Mouse (Mus musculus): Measurements from ENCODE around the gene Gpr83. TPM values are rescaled to one million over a fixed set of nuclear protein-coding genes. Genes with fewer than 3 reads are reported as not detected.

The Gpr83 gene
- total and polyA plus RNA-seq, 3 experiments: 0.04 TPM; not detected in 2

DNA sequence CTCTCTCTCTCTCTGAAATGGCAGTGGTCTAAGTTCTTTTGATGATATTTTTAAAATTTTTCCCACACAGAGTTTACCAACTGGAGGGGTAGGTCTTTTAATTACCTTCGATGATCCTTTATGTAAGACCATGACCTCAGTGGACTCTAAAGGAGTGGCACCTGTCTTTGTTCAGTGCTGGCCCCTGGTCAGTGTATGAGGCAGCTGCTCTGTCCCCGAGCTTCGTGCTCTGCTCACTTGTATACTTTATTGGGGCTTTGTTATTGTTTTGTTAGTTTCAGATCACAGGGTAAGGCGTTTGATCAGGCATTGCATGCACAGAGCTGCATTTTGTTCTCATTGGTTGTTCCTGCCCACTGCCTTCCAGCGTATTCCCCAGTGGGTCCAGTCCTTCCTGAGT, 20.0 kb upstream of the Gpr83 start:
- no peaks in the 10 kb centered on the region for H3K9me3 ChIP-seq (replicated peaks; ENCODE audit: insufficient read depth, low read length)
- no peak overlapping the region for H3K9ac ChIP-seq (ENCODE audit: control insufficient read depth, low read depth, low read length, poor library complexity, severe bottlenecking)
- no peak for DNase-seq (ENCODE audit: low read depth, low spot score)
- no peak overlapping the region for H3K4me3 ChIP-seq (ENCODE audit: control insufficient read depth in 1 of 2, insufficient read depth in 1 of 2, low read depth in 2 of 2, low read length in 2 of 2)
- peaks cover 0 to 4% of the 10 kb centered on the region in 2 experiments; a peak in 2 of 4 replicates for H3K36me3 ChIP-seq (ENCODE audit: control insufficient read depth in 1 of 2, insufficient read depth in 2 of 2, low read length in 2 of 2)
- no peaks in the 10 kb centered on the region for H3K27me3 ChIP-seq (ENCODE audit: control insufficient read depth in 1 of 2, insufficient read depth in 2 of 2, low read length in 2 of 2)
- TF ChIP-seq E2F4 (IDR thresholded peaks at IDR 0.05; ENCODE audit: borderline replicate concordance, low read depth, low read length) (no peak), JUND (IDR thresholded peaks at IDR 0.05; ENCODE audit: low read depth, low read length) (no peak), KAT2A (conservative IDR thresholded peaks at IDR 0.05; ENCODE audit: low read depth, low read length) (no peak), CHD2 (IDR thresholded peaks at IDR 0.05; ENCODE audit: low read length) (no peak), CHD1 (IDR thresholded peaks at IDR 0.05; ENCODE audit: low read depth, low read length) (no peak), ELF1 (IDR thresholded peaks at IDR 0.05; ENCODE audit: low read depth, low read length) (no peak), MYC (IDR thresholded peaks at IDR 0.05; ENCODE audit: low read depth, low read length) (no peak), HCFC1 (IDR thresholded peaks at IDR 0.05; ENCODE audit: low read depth, low read length) (no peak), NRF1 (IDR thresholded peaks at IDR 0.05; ENCODE audit: insufficient read depth, low read depth, low read length, poor library complexity, severe bottlenecking) (no peak), TBP (IDR thresholded peaks at IDR 0.05; ENCODE audit: low read depth, low read length) (no peak), SIN3A (IDR thresholded peaks at IDR 0.05; ENCODE audit: low read length) (no peak), USF1 (IDR thresholded peaks at IDR 0.05; ENCODE audit: low read depth, low read length) (no peak), RAD21 (IDR thresholded peaks at IDR 0.05; ENCODE audit: low read depth, low read length) (no peak), SMC3 (IDR thresholded peaks at IDR 0.05; ENCODE audit: low read depth, low read length) (no peak), MEF2A (IDR thresholded peaks at IDR 0.05; ENCODE audit: extremely low read depth, insufficient replicate concordance, low read depth, low read length, poor library complexity, severe bottlenecking) (no peak), UBTF (IDR thresholded peaks at IDR 0.05; ENCODE audit: borderline replicate concordance, insufficient read depth, low read depth, low read length) (no peak)
- H3K27ac ChIP-seq (ENCODE audit: control insufficient read depth, low read depth, low read length): no peak overlapping the region
- H3K79me2 ChIP-seq (ENCODE audit: control insufficient read depth, insufficient read depth, low read length, poor library complexity): no peaks in the 10 kb centered on the region
- no peaks in the 10 kb centered on the region for H3K4me1 ChIP-seq (ENCODE audit: control insufficient read depth in 1 of 2, insufficient read depth in 2 of 2, low read length in 2 of 2)

DNA sequence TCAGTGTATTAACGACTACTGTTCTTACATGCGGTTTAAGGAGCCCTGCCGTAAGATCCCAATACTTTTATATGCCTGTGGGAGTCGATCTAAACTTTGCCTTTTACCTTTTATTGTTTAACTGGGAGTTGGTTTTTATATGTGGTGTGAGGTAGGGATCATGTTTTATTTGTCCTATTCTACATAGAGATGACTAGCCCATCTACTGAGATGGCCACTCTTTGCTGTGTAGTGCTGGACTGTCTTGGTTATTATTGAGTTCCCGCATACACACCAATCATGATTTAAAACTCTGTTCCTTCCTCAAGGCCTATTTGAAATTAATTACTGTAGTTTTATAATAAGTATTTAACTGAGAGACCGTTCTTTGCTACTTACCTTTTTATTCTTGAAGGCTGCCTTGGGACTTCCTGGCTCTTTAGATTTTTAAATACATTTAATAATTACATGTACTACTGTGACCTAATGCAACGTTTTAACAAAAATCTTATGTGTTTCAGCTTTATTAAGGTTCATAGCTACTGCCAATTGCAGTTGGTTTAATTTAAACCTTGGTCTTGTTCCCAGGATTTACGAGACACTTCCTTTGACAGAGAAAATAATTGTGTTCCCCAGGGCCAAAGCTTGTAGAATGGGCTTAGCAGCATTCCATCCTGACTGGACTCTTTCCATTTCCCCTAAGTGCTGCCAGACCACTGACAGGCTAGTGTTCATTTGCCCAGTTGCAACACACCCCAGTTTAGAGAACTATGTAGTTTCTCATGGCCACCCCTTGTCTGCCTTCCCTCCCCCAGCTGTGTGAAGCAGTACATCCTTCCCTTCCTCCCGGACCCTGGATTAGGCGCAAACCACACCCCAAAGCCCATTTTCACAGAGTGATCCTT, 17.9 kb upstream of the Gpr83 start:
- no peak overlapping the region for H3K4me3 ChIP-seq (ENCODE audit: control insufficient read depth in 1 of 2, insufficient read depth in 1 of 2, low read depth in 2 of 2, low read length in 2 of 2)
- no peak for DNase-seq (ENCODE audit: low read depth, low spot score)
- no peak overlapping the region for H3K9ac ChIP-seq (ENCODE audit: control insufficient read depth, low read depth, low read length, poor library complexity, severe bottlenecking)
- TF ChIP-seq BHLHE40 (IDR thresholded peaks at IDR 0.05; ENCODE audit: borderline replicate concordance, low read depth, low read length) (no peak), ELF1 (IDR thresholded peaks at IDR 0.05; ENCODE audit: low read depth, low read length) (no peak), MXI1 (IDR thresholded peaks at IDR 0.05; ENCODE audit: low read depth, low read length) (no peak), NRF1 (IDR thresholded peaks at IDR 0.05; ENCODE audit: insufficient read depth, low read depth, low read length, poor library complexity, severe bottlenecking) (no peak), TAL1 (IDR thresholded peaks at IDR 0.05; ENCODE audit: low read length) (no peak), SIN3A (IDR thresholded peaks at IDR 0.05; ENCODE audit: low read length) (no peak), MYB (IDR thresholded peaks at IDR 0.05; ENCODE audit: low read depth, low read length) (no peak), GABPA (IDR thresholded peaks at IDR 0.05; ENCODE audit: low read depth, low read length) (no peak), NELFE (IDR thresholded peaks at IDR 0.05; ENCODE audit: low read depth, low read length) (no peak)
- H3K27me3 ChIP-seq (ENCODE audit: control insufficient read depth in 1 of 2, insufficient read depth in 2 of 2, low read length in 2 of 2): no peaks in the 10 kb centered on the region
- no peaks in the 10 kb centered on the region for H3K36me3 ChIP-seq (ENCODE audit: control insufficient read depth in 1 of 2, insufficient read depth in 2 of 2, low read length in 2 of 2)
- H3K9me3 ChIP-seq (replicated peaks; ENCODE audit: insufficient read depth, low read length): no peaks in the 10 kb centered on the region
- no peak overlapping the region for H3K27ac ChIP-seq (ENCODE audit: control insufficient read depth, low read depth, low read length)
- no peaks in the 10 kb centered on the region for H3K79me2 ChIP-seq (ENCODE audit: control insufficient read depth, insufficient read depth, low read length, poor library complexity)
- no peaks in the 10 kb centered on the region for H3K4me1 ChIP-seq (ENCODE audit: control insufficient read depth in 1 of 2, insufficient read depth in 2 of 2, low read length in 2 of 2)
